Mouse (Mus musculus) intestine, embryonic 16.5 days (tissue): ENCODE results near the gene Prokr1. TPM values are rescaled to one million over a fixed set of nuclear protein-coding genes. Genes with fewer than 3 reads are reported as not detected.

Source experiments
- ATAC-seq: fragments of 200-750 bp; cut with Nextera tagmentation; 2 replicates; pipeline ENCODE4 v1.8.0; 2017; ENCODE audit warnings: moderate TSS enrichment, moderate library complexity
- H3K27ac ChIP-seq: fragments of 300-500 bp; sonication (generic); 2 replicates; pipeline ENCODE4 v1.5.1; 2014; ENCODE audit warnings: mild to moderate bottlenecking, low read length
- H3K27me3 ChIP-seq: fragments of 300-500 bp; sonication (generic); replicated peaks from 2 replicates; pipeline ENCODE4 v1.6.1; 2014; ENCODE audit warnings: low read length, control low read depth, mixed read lengths; ENCODE audit not compliant: control insufficient read depth, insufficient read depth
- H3K36me3 ChIP-seq: fragments of 300-500 bp; sonication (generic); 2 replicates; pipeline ENCODE4 v1.6.1; 2014; ENCODE audit warnings: low read length, control low read depth; ENCODE audit not compliant: control insufficient read depth, insufficient read depth
- H3K4me1 ChIP-seq: fragments of 300-500 bp; sonication (generic); 2 replicates; pipeline ENCODE4 v1.6.1; 2014; ENCODE audit warnings: low read length, control low read depth, mixed read lengths; ENCODE audit not compliant: control insufficient read depth, insufficient read depth
- H3K4me2 ChIP-seq: fragments of 300-500 bp; sonication (generic); 2 replicates; pipeline ENCODE4 v1.6.1; 2014; ENCODE audit warnings: low read depth, low read length, control low read depth
- H3K4me3 ChIP-seq: fragments of 300-500 bp; sonication (generic); 2 replicates; pipeline ENCODE4 v1.5.1; 2014; ENCODE audit warnings: mild to moderate bottlenecking, low read length
- H3K9ac ChIP-seq: fragments of 300-500 bp; sonication (generic); 2 replicates; pipeline ENCODE4 v1.6.1; 2014; ENCODE audit warnings: low read depth, low read length
- H3K9me3 ChIP-seq: fragments of 300-500 bp; sonication (generic); 2 replicates; pipeline ENCODE4 v1.6.1; 2016; ENCODE audit warnings: low read length, control low read depth; ENCODE audit not compliant: control insufficient read depth
- WGBS: fragments of 180-500 bp; shearing (Covaris S2); extraction: QIAGEN DNeasy Blood & Tissue Kit; methylation state at CpG from one replicate; pipeline ENCODE4 v1.1.7; 2014; 5-methylcytosine and 5-hydroxymethylcytosine counted together
- polyA plus RNA-seq: library from polyadenylated mRNA; unstranded; fragments of >200 nt; fragmentation: Nextera tagmentation; extraction: Ambion mirVana; gene quantifications from 2 replicates; pipeline ENCODE4 v1.2.1, GENCODE M21; 2015

Gene Prokr1
- polyA plus RNA-seq, 1 experiment from 2014 or later, result 2.3 TPM

DNA sequence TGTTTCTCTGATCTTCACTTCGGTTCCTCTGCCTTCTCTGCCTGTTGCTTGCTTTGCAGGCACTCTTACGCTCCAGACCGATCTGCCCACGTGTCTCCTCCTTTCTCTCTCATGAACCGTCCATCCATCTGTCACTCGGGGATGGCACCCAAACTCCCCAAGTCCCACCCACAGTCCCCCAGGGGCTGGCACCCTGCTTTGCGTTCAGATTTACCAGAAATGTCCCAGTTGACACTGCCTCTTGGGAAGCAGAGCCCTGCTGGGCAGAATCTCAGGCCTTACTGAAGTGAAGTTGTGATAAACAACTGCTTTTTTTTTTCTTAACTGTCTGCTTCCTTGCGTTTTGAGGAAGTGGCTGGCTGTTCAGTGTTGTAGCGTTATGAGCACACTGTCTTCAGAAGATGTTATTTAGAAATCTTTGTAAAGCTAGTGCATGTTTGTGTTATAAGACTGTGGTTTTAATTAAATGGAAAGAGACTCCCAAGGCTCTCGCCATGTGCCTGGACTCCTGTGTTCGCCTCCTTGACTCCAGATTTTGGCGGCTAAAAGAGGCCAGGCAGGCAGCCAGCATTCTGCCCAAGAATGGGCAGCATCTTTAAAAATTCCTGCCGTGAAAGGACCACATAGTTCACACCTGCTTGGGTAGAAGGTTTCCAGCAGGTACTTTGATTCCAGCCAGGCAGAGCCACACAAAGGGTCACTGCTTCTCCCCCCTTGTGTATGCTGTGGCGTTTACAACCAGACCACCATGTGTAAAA, 57.4 kb downstream of the Prokr1 start, which contains the start of gene Arhgap25:
Gene Arhgap25, minus strand, starts transcription at position 307 of the 758 bp plus-strand sequence.
- no peaks in the 10 kb centered on the region for H3K9me3 ChIP-seq
- H3K36me3 ChIP-seq, result no peaks in the 10 kb centered on the region
- peak within 1 kb of the TSS; percentile 19; the same call in 1 of the 2 replicates for H3K27ac ChIP-seq
- no peaks in the 10 kb centered on the region for H3K27me3 ChIP-seq
- no peak for ATAC-seq
- H3K4me3 ChIP-seq, result no peak within 1 kb of the TSS
- H3K4me1 ChIP-seq, result no peaks in the 10 kb centered on the region; the same call in 1 of the 2 replicates
- no peak within 1 kb of the TSS for H3K4me2 ChIP-seq
- 0 out of 2 replicates have a peak within 1 kb of the TSS, but pooled peaks have one; percentile 29 for H3K9ac ChIP-seq
- 53% methylated on average over 14 of the region's 14 CpGs for WGBS

DNA sequence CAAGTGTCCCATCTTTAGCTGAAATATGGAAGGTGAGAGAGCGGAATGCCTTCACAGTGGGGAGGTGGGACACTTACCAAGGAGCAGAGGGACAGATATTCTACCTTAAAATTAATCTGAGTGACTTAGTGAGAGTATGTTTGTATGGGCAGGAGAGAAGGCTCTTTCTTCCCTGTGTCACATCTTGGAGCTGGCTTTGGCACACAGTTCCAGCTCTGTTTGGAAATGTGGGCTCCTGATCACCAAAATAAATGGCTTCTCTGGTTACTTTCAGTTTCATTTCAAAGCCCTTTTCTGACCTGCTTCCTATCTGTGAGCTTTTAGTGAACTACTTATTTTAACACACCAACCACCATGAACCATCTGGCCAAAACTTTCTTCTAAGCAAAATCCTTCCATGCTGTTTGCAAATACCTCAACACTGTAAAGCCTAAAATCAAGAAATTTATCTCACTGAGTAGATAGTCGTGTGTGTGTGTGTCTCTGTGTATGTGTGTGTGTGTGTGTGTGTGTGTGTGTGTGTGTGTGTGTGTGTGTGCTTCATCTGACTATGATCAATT, 59.0 kb downstream of the Prokr1 start:
- WGBS, result 71% methylated on average over 2 of the region's 2 CpGs
- H3K27ac ChIP-seq, result no peak overlapping the region
- H3K4me2 ChIP-seq, result no peak overlapping the region
- H3K4me1 ChIP-seq, result no peaks in the 10 kb centered on the region
- no peaks in the 10 kb centered on the region for H3K36me3 ChIP-seq
- H3K4me3 ChIP-seq, result no peak overlapping the region
- no peak overlapping the region for H3K9ac ChIP-seq
- no peaks in the 10 kb centered on the region for H3K9me3 ChIP-seq
- H3K27me3 ChIP-seq, result no peaks in the 10 kb centered on the region
- no peak for ATAC-seq

DNA sequence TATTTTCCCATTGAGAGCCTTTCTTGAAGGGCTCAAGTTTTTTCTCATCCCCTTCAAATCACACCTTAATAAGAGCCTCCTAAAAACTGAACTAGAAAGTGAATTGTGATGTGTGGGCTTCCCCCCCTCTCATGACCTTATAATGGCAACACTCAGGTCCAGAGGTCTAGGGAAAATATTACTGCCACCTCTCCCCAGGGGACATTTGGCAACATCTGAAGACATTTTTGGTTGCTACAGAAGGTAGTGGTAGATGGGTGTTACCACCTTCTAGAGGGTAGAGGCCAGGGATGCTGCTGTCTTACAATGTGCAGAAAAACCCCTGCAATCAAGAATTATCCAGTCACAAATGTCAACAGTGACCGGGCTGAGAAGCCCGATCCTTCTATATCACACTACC, 60.2 kb downstream of the Prokr1 start:
- Histone ChIP-seq H3K4me2 (no peak overlapping the region), H3K9me3 (no peaks in the 10 kb centered on the region), H3K4me1 (no peaks in the 10 kb centered on the region), H3K27me3 (no peaks in the 10 kb centered on the region), H3K4me3 (no peak overlapping the region), H3K9ac (no peak overlapping the region), H3K36me3 (no peaks in the 10 kb centered on the region), H3K27ac (no peak overlapping the region)
- ATAC-seq, result no peak
- WGBS, result 77% methylated on average over 2 of the region's 2 CpGs

Other genes with a start within 250 kb of the Prokr1 start
- gene Gkn1, start 239.8 kb downstream of the Prokr1 start, polyA plus RNA-seq, result not detected in 2 replicates
- gene Gkn2, start 217.4 kb downstream of the Prokr1 start, polyA plus RNA-seq, result not detected in 2 replicates
- gene Gkn3, start 201.8 kb downstream of the Prokr1 start, polyA plus RNA-seq, result 0.21 and 0.38 TPM in 2 replicates
- gene Bmp10, start 161.7 kb downstream of the Prokr1 start, polyA plus RNA-seq, result not detected in 2 replicates
- 3.4 and 4.2 TPM in 2 replicates for gene Arhgap25, start 57.5 kb downstream of the Prokr1 start, polyA plus RNA-seq
- 13.0 and 14.2 TPM in 2 replicates for gene Aplf, start 81.5 kb upstream of the Prokr1 start, polyA plus RNA-seq
- gene Efcc1, start 140.1 kb upstream of the Prokr1 start, polyA plus RNA-seq, result 0.69 and 0.73 TPM in 2 replicates
- 1.5 and 2.0 TPM in 2 replicates for gene Gp9, start 187.3 kb upstream of the Prokr1 start, polyA plus RNA-seq
- gene Rab43, start 221.4 kb upstream of the Prokr1 start, polyA plus RNA-seq, result 11.3 and 12.2 TPM in 2 replicates
- 3.7 and 4.1 TPM in 2 replicates for gene Gm45140, start 245.1 kb upstream of the Prokr1 start, polyA plus RNA-seq
- gene Isy1, start 248.1 kb upstream of the Prokr1 start, polyA plus RNA-seq, result 42.5 and 50.5 TPM in 2 replicates